Mouse (Mus musculus) gastrocnemius, adult 2 months (tissue): Measurements from ENCODE around the gene Clec4a4. TPM values are rescaled to one million over a fixed set of nuclear protein-coding genes. Genes with fewer than 3 reads are reported as not detected.
A peak's percentile ranks its signal among the peaks of the same experiment; 100 is the strongest.
"Not testable (repeated sequence)": the region's sequence is repeated elsewhere in the genome, so short reads cannot be mapped to it uniquely, and the experiment has no call there.

Experiments used
- DNase-seq: peaks from one replicate; pipeline ENCODE4 v3.0.0; 2022
- H3K27ac ChIP-seq: fragments of 200-600 bp; 2 replicates; pipeline ENCODE4 v1.8.1; 2022; ENCODE audit warnings: mild to moderate bottlenecking
- H3K4me3 ChIP-seq: fragments of 200-600 bp; 2 replicates; pipeline ENCODE4 v1.8.1; 2022; ENCODE audit warnings: mild to moderate bottlenecking, moderate library complexity
- CTCF ChIP-seq: fragments of 200-600 bp; IDR thresholded peaks from 2 replicates; pipeline ENCODE4 v1.8.1; 2022; ENCODE audit warnings: antibody characterized with exemption, mild to moderate bottlenecking, moderate library complexity
- intact Hi-C: fragments of 180-260 bp; cut with DNase I; formaldehyde crosslinking; loops from one replicate; pipeline ENCODE4 v1.15.1; 2025
- long read RNA-seq, 2 experiments: library from polyadenylated mRNA; stranded (forward); transcript quantifications; one replicate each; pipeline ENCODE4 v2.0.0; 2021
- total RNA-seq, 2 experiments: library from RNA; stranded (reverse); gene quantifications; 2 replicates each; pipeline ENCODE4 v1.2.3; 2021

Clec4a4 gene
- not detected for total RNA-seq
- long read RNA-seq, experiment 1 = 0 reads
- long read RNA-seq, experiment 2 = 0 reads

- no peak within 1 kb of the TSS for H3K4me3 ChIP-seq
- no peak within 1 kb of the TSS for H3K27ac ChIP-seq
- DNase-seq = no peak
- TF ChIP-seq CTCF = no peak
- intact Hi-C loops = no loop called here
Observed at GRCm38 (mm10) chr6:122989876-122990437, at the start of gene Clec4a4. Gene Clec4a4, plus strand, starts transcription at chr6:122990367.

GRCm38 (mm10) chr6:122946760-122947159 lies 43.4 kb upstream of the Clec4a4 start:
- intact Hi-C loops = no loop called here
- H3K27ac ChIP-seq = no peak overlapping the region
- no peak for TF ChIP-seq CTCF
- no peak overlapping the region for H3K4me3 ChIP-seq
- DNase-seq = no peak

GRCm38 (mm10) chr6:122952401-122952800 lies 37.8 kb upstream of the Clec4a4 start, which contains the start of gene Clec4a3:
Gene Clec4a3, plus strand, starts transcription at chr6:122952515.
- peak; percentile 24 for DNase-seq
- no peak for TF ChIP-seq CTCF
- intact Hi-C loops = no loop called here

GRCm38 (mm10) chr6:122964562-122964961 lies 25.6 kb upstream of the Clec4a4 start:
- Histone ChIP-seq H3K4me3 (no peak overlapping the region), H3K27ac (no peak overlapping the region)
- intact Hi-C loops = no loop called here
- no peak for DNase-seq
- TF ChIP-seq CTCF = no peak

More at GRCm38 (mm10) chr6:122952401-122952800, 37.8 kb upstream of the Clec4a4 start, which contains the start of gene Clec4a3:
- peak within 1 kb of the TSS; percentile 24; the same call in 1 of the 2 replicates for H3K4me3 ChIP-seq
- peak within 1 kb of the TSS; percentile 48 for H3K27ac ChIP-seq

- H3K4me3 ChIP-seq = no peak overlapping the region
- TF ChIP-seq CTCF = no peak
- intact Hi-C loops = no loop called here
- no peak overlapping the region for H3K27ac ChIP-seq
- DNase-seq = no peak
Observed at GRCm38 (mm10) chr6:122969048-122969447, 21.1 kb upstream of the Clec4a4 start.

GRCm38 (mm10) chr6:123004696-123005095 lies 14.5 kb downstream of the Clec4a4 start:
- H3K27ac ChIP-seq, H3K4me3 ChIP-seq, intact Hi-C loops, DNase-seq: not testable (repeated sequence)

GRCm38 (mm10) chr6:123005591-123005990 lies 15.4 kb downstream of the Clec4a4 start:
- Histone ChIP-seq H3K27ac (no peak overlapping the region), H3K4me3 (no peak overlapping the region)
- intact Hi-C loops = no loop called here
- peak; percentile 25; the same call in 1 of the 2 replicates for TF ChIP-seq CTCF
- no peak for DNase-seq

- no peak for DNase-seq
- H3K4me3 ChIP-seq = no peak within 1 kb of the TSS
- H3K27ac ChIP-seq = no peak within 1 kb of the TSS
- intact Hi-C loops = no loop called here
- TF ChIP-seq CTCF = no peak
Observed at GRCm38 (mm10) chr6:123049742-123050372, 59.7 kb downstream of the Clec4a4 start, which contains the start of gene Clec4b1. Gene Clec4b1, plus strand, starts transcription at chr6:123049962.

Other genes starting within 250 kb of the Clec4a4 start
- 1 to 10 TPM; 1.7 to 7.6 TPM for gene Slc2a3, start 188.7 kb upstream of the Clec4a4 start, total RNA-seq
- 10 to 100 TPM; 26.4 to 29.1 TPM for gene Foxj2, start 170.5 kb upstream of the Clec4a4 start, total RNA-seq
- under 1 TPM; 0.41 to 0.67 TPM for gene C3ar1, start 134.2 kb upstream of the Clec4a4 start, total RNA-seq
- gene Necap1, start 115.9 kb upstream of the Clec4a4 start, total RNA-seq = 10 to 100 TPM; 15.2 to 16.2 TPM
- 1 to 10 TPM in 1 of 2 experiments, under 1 TPM in 1; 0.61 to 1.5 TPM for gene Clec4a1, start 68.5 kb upstream of the Clec4a4 start, total RNA-seq
- gene Clec4a3, start 37.9 kb upstream of the Clec4a4 start, total RNA-seq = 1 to 10 TPM in 1 of 2 experiments, under 1 TPM in 1; 0.99 to 1.3 TPM
- gene Clec4b1, start 59.6 kb downstream of the Clec4a4 start, total RNA-seq = under 1 TPM in 1 of 2 experiments, not detected in 1; 0.53 TPM
- gene Clec4a2, start 116.1 kb downstream of the Clec4a4 start, total RNA-seq = under 1 TPM; 0.36 to 0.95 TPM
- gene Clec4b2, start 182.5 kb downstream of the Clec4a4 start, total RNA-seq = not detected
- not detected for gene Clec4n, start 239.5 kb downstream of the Clec4a4 start, total RNA-seq